8 mouse cellular contexts compared by ENCODE assay signal in genomic region chr1:184441005-184441557, GRCm38 (mm10).
DNase-seq lines count a peak whose midpoint lies in the region; ATAC-seq and TF ChIP-seq lines count a peak whose summit lies in the region.

No protein-coding gene starts in this region.

- no peak overlapping the region; the same call in 1 of the 2 replicates for H3K9ac ChIP-seq in forebrain, embryonic 11.5 days (ENCODE audit: low read length)
- H3K9ac ChIP-seq in intestine, embryonic 16.5 days (ENCODE audit: low read depth, low read length) = 0 out of 2 replicates have a peak overlapping the region, but pooled peaks have one; percentile 23
- no peak overlapping the region for H3K9ac ChIP-seq in stomach, embryonic 15.5 days

- ATAC-seq in forebrain, embryonic 11.5 days (replicated peaks; ENCODE audit: low FRiP score) = peak; percentile 83
- ATAC-seq in intestine, embryonic 16.5 days = peak; percentile 53
- ATAC-seq in stomach, embryonic 15.5 days (ENCODE audit: insufficient read depth, low FRiP score, low read depth) = no peak

- H3K36me3 ChIP-seq in E14TG2a.4 (ENCODE audit: insufficient read depth, low read length) = no peaks in the 10 kb centered on the region
- H3K36me3 ChIP-seq in forebrain, embryonic 11.5 days (ENCODE audit: control insufficient read depth, insufficient read depth, low read length) = no peaks in the 10 kb centered on the region
- no peaks in the 10 kb centered on the region for H3K36me3 ChIP-seq in intestine, embryonic 16.5 days (ENCODE audit: control insufficient read depth, insufficient read depth, low read length)
- no peaks in the 10 kb centered on the region for H3K36me3 ChIP-seq in megakaryocyte, embryonic 14.5 days (replicated peaks; ENCODE audit: low read length)
- H3K36me3 ChIP-seq in stomach, embryonic 15.5 days = no peaks in the 10 kb centered on the region

- peak; percentile 27 for DNase-seq in kidney, adult 9 months
- DNase-seq in kidney, postnatal 25 days = no peak
- peak; percentile 56 for DNase-seq in forebrain, embryonic 11.5 days (ENCODE audit: low spot score)
- DNase-seq in testis, postnatal 10 days (ENCODE audit: low spot score) = no peak

- 28% methylated on average over 18 of the region's 18 CpGs for WGBS in forebrain, embryonic 11.5 days
- WGBS in intestine, embryonic 16.5 days = 30% methylated on average over 18 of the region's 18 CpGs
- WGBS in stomach, embryonic 15.5 days = 45% methylated on average over 18 of the region's 18 CpGs

- TF ChIP-seq CTCF in E14TG2a.4 (conservative IDR thresholded peaks at IDR 0.05; ENCODE audit: low read length) = no peak

- 0 out of 2 replicates have a peak overlapping the region, but pooled peaks have one; percentile 1 for H3K4me3 ChIP-seq in E14TG2a.4 (replicated peaks; ENCODE audit: low read length)
- peak overlapping the region; percentile 21 for H3K4me3 ChIP-seq in forebrain, embryonic 11.5 days (ENCODE audit: low read depth, low read length)
- peak overlapping the region; percentile 38 for H3K4me3 ChIP-seq in intestine, embryonic 16.5 days (ENCODE audit: low read length)
- peak overlapping the region; percentile 67 for H3K4me3 ChIP-seq in megakaryocyte, embryonic 14.5 days (replicated peaks)
- H3K4me3 ChIP-seq in stomach, embryonic 15.5 days (replicated peaks) = no peak overlapping the region

- H3K9me3 ChIP-seq in E14TG2a.4 (ENCODE audit: low read length) = peaks cover 4% of the 10 kb centered on the region; the same call in 1 of the 2 replicates
- H3K9me3 ChIP-seq in forebrain, embryonic 11.5 days (ENCODE audit: control insufficient read depth, low read length) = no peaks in the 10 kb centered on the region
- no peaks in the 10 kb centered on the region for H3K9me3 ChIP-seq in intestine, embryonic 16.5 days (ENCODE audit: control insufficient read depth, low read length)
- no peaks in the 10 kb centered on the region for H3K9me3 ChIP-seq in megakaryocyte, embryonic 14.5 days
- H3K9me3 ChIP-seq in stomach, embryonic 15.5 days = no peaks in the 10 kb centered on the region

- peak overlapping the region; percentile 45 for H3K4me2 ChIP-seq in forebrain, embryonic 11.5 days (ENCODE audit: low read depth, low read length, severe bottlenecking)
- peak overlapping the region; percentile 46 for H3K4me2 ChIP-seq in intestine, embryonic 16.5 days (ENCODE audit: low read depth, low read length)
- peak overlapping the region; percentile 26 for H3K4me2 ChIP-seq in stomach, embryonic 15.5 days

- H3K27ac ChIP-seq in forebrain, embryonic 11.5 days (ENCODE audit: low read depth, low read length) = no peak overlapping the region
- peak overlapping the region; percentile 54; the same call in 1 of the 2 replicates for H3K27ac ChIP-seq in intestine, embryonic 16.5 days (ENCODE audit: low read length)
- H3K27ac ChIP-seq in stomach, embryonic 15.5 days = peak overlapping the region; percentile 23; the same call in 1 of the 2 replicates

- peaks cover 21% of the 10 kb centered on the region for H3K4me1 ChIP-seq in E14TG2a.4 (replicated peaks; ENCODE audit: low read depth, low read length)
- no peaks in the 10 kb centered on the region for H3K4me1 ChIP-seq in forebrain, embryonic 11.5 days (replicated peaks; ENCODE audit: control insufficient read depth, insufficient read depth, low read length)
- peaks cover 6% of the 10 kb centered on the region; the same call in 1 of the 2 replicates for H3K4me1 ChIP-seq in intestine, embryonic 16.5 days (ENCODE audit: control insufficient read depth, insufficient read depth, low read length)
- peaks cover 7% of the 10 kb centered on the region for H3K4me1 ChIP-seq in megakaryocyte, embryonic 14.5 days
- H3K4me1 ChIP-seq in stomach, embryonic 15.5 days = no peaks in the 10 kb centered on the region

- H3K27me3 ChIP-seq in E14TG2a.4 (ENCODE audit: insufficient read depth, low read length) = 0 out of 2 replicates have a peak, but pooled peaks cover 3% of the 10 kb centered on the region
- H3K27me3 ChIP-seq in forebrain, embryonic 11.5 days (ENCODE audit: control insufficient read depth, insufficient read depth, low read length) = no peaks in the 10 kb centered on the region
- H3K27me3 ChIP-seq in intestine, embryonic 16.5 days (replicated peaks; ENCODE audit: control insufficient read depth, insufficient read depth, low read length) = no peaks in the 10 kb centered on the region
- peaks cover 19% of the 10 kb centered on the region for H3K27me3 ChIP-seq in megakaryocyte, embryonic 14.5 days (replicated peaks)
- H3K27me3 ChIP-seq in stomach, embryonic 15.5 days (replicated peaks) = no peaks in the 10 kb centered on the region

Comparison
In these comparisons a context has a peak if more than half of its experiments do, and no peak if none do; other contexts are left out.
1. DNase-seq: peak in kidney, adult 9 months (single experiment) and forebrain, embryonic 11.5 days (single experiment); none in kidney, postnatal 25 days (0 of 2) and testis, postnatal 10 days (single experiment).
2. Peak in every context shown above with its lines, with median percentiles within 50 percentile points of each other: H3K4me2 ChIP-seq.